Comparison of ENCODE assay signal across 26 mouse cellular contexts in genomic region chr13:81667713-81668112, GRCm38 (mm10). TPM values are rescaled to one million over a fixed set of nuclear protein-coding genes. Genes with fewer than 3 reads are reported as not detected.
"Had no signal": no experiment of that assay in that cellular context is flagged by ENCODE, and none has a peak within 500 bp of the region (broad histone marks: within the 10 kb centered on the region; RNA-seq: fewer than 3 reads in every experiment).

No protein-coding gene starts in this region.

- H3K4me2 ChIP-seq: heart, embryonic 11.5 days; heart, embryonic 13.5 days; heart, embryonic 15.5 days; hindbrain, embryonic 13.5 days; hindbrain, embryonic 15.5 days; kidney, embryonic 15.5 days; limb, embryonic 13.5 days; limb, embryonic 15.5 days; liver, embryonic 12.5 days had no signal

- H3K9me3 ChIP-seq: heart, embryonic 13.5 days; heart, embryonic 15.5 days; hindbrain, embryonic 13.5 days; hindbrain, embryonic 15.5 days; kidney, embryonic 15.5 days; limb, embryonic 13.5 days; limb, embryonic 15.5 days; liver, embryonic 12.5 days had no signal

- H3K4me3 ChIP-seq: heart, embryonic 13.5 days; heart, embryonic 15.5 days; hindbrain, embryonic 13.5 days; hindbrain, embryonic 15.5 days; kidney, embryonic 15.5 days; limb, embryonic 13.5 days; limb, embryonic 15.5 days; liver, embryonic 12.5 days had no signal

- H3K9ac ChIP-seq: heart, embryonic 13.5 days; heart, embryonic 15.5 days; hindbrain, embryonic 13.5 days; hindbrain, embryonic 15.5 days; kidney, embryonic 15.5 days; limb, embryonic 13.5 days; limb, embryonic 15.5 days; liver, embryonic 12.5 days; liver, embryonic 14.5 days had no signal

- H3K4me1 ChIP-seq: hindbrain, embryonic 13.5 days; hindbrain, embryonic 15.5 days; kidney, embryonic 15.5 days; limb, embryonic 13.5 days had no signal

- H3K27me3 ChIP-seq: heart, embryonic 13.5 days; heart, embryonic 15.5 days; hindbrain, embryonic 13.5 days; hindbrain, embryonic 15.5 days; kidney, embryonic 15.5 days; limb, embryonic 13.5 days; limb, embryonic 15.5 days; liver, embryonic 12.5 days had no signal

- H3K27ac ChIP-seq: heart, embryonic 13.5 days; heart, embryonic 15.5 days; hindbrain, embryonic 13.5 days; hindbrain, embryonic 15.5 days; hindbrain, postnatal 0 days; kidney, embryonic 15.5 days; kidney, postnatal 0 days; limb, embryonic 13.5 days; limb, embryonic 15.5 days; liver, embryonic 12.5 days; liver, embryonic 14.5 days had no signal

- DNase-seq: gastrocnemius, postnatal 14 days; gastrocnemius, postnatal 36 days; heart, adult 18-20 months; heart, postnatal 14 days; heart, postnatal 36 days; kidney, adult 11 months; kidney, adult 2 months; kidney, adult 9 months; kidney, postnatal 14 days; kidney, postnatal 36 days; layer of hippocampus, adult 9-11 months; layer of hippocampus, postnatal 36 days; left cerebral cortex, postnatal 4 days had no signal

RNA-seq across cellular contexts. Expression of gene Adgrv1, which starts 34.8 kb away (rescaled TPM):
- total RNA-seq: gastrocnemius, postnatal 36 days; hematopoietic stem cell, adult 5-6 weeks had no signal
